Mouse (Mus musculus) testis, postnatal 14 days (tissue): ENCODE measurements around the gene Pikfyve.
"Not testable (repeated sequence)": the region's sequence is repeated elsewhere in the genome, so short reads cannot be mapped to it uniquely, and the experiment has no call there.

Experiments used
- DNase-seq: peaks from one replicate; pipeline ENCODE4 v3.0.0; 2021; ENCODE audit warnings: low spot score

Gene Pikfyve

DNA sequence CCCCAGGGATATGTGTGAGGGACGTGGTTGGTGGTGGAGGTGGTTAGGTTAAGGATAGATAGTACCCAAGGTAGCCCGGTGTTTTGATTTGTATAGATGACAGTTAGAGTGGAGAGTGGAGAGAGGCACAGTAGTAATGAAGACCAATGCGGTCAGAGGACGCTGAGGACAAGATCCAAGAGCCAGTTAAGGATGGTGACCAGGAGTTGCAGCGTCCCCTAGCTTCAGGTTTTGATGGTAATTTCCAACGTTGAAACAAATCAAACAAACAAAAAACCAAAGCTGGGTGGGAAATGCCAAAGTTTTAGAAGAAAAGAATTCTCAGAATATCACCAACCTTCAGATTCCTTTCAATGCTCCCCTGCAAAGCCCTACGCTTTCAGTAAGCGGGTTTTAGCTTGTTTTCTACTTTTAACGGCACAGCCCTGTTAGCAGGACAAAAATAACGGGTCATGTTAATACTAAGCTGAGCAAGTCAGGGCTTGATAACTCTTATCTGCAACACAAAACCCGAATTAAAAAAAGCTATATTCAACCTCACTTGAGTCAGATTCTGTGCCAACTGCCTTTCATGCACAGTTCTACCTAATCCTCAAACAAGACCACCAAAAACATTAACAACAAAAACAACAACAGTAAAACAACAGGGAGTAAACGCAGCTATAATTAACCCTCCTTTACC lies 818 bp upstream of the Pikfyve start:
- DNase-seq, result no peak

DNA sequence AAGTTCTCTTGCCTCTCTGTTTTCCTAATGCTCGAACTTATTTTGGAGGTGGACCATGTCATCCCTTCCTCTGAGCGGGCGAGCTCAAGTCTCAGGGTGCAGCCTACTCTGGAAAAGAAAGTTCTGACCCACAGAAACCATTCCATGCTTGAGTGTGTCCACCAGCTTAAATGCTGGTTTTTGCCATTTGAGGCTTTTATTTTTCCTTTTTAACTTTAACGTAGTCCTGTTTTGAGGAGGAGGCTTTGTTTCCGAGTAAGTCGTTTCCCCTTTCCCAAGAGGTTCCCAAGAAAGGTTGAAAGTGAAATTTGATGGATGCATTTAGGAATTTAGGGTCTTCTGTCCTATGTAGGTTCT lies 569 bp downstream of the Pikfyve start:
- DNase-seq, result no peak

DNA sequence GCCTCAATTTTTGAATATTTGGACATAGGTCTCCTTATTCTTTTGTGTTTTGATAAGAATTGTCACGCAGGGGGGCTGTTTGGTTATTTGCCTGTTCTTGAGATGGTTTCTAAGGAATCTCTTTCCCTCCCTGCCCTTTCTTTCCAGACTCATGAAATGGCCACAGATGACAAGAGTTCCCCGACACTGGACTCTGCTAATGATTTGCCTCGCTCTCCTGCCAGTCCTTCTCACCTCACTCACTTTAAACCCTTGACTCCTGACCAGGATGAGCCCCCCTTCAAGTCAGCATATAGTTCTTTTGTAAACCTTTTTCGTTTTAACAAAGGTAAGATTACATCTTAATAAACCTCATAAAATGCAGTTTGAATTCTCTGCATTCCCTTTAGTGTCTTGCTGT lies 3.7 kb downstream of the Pikfyve start:
- DNase-seq, result no peak

DNA sequence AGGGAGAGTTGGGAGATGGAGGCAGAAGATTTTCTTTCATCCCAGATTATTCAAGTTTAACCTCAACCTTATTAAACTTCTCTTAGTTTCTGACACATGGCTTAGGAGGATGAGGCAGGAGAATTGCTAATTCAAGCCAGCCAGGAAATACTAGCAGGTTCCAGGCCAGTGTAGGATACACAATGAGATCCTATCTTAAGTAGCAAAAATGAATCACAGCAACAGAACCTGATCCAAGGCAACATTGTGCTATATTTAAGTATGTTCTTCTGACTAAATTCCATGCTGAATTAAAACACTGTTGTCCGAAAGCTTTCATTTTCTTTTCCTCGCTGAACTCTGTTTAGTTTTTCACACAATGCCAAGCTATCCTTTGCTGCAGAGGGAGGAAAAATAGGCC lies 6.7 kb downstream of the Pikfyve start:
- DNase-seq, result no peak

DNA sequence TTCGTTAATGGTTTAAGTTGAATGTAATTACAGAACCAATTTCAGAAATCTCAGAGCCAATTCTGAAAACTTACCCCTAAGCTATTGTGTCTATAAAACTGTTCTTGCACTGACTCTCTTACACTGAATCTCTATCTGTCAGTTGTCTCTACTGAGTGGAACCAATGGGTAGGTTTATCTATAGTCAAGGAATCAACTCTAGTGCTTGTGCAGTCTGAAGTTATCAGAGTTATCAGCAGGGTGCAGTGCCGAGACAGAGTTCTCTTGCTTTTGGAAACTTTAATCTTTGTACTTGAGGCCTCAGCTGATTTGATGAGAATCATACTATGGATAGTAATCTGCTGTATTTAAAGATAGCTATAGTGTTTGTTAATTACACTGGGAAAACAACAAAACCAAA lies 11.9 kb downstream of the Pikfyve start:
- no peak for DNase-seq

DNA sequence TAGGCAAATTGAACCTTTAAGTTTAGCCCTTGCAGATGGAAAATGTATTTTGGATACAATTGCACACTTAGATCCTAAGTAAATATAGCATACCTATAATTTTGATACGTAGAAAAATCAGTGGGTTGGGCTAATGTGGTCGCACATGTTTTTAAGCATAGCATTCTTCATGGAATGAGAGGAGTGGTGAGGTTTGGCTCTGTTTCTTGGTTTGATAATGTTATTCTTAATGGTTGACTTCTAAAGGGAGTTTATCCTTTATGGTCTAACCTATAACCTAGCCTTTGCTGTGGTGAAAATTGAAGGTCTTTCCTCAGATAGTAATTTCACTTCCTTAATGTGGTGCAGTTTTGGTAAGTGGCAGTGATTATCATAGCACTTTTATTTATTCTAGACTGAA lies 12.4 kb downstream of the Pikfyve start:
- DNase-seq, result no peak

DNA sequence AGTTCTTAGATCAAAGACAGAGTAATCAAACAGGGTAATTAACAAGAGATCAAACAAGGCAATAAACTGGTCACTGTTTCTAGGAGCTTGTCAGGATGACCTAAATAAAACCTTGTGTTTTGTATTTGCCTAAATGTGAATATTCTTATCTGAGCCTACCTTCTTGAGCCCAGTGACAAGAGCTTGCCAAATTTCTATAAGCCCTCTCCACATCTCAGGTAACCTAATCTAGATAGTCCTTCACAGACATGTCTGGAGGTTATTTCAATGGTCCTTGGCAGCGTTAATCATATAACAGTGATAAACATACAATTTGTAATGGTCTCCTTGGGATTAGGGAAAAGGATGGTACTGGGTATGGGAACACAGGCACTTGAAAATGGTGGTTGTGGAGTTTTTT lies 17.8 kb downstream of the Pikfyve start:
- DNase-seq, result no peak

DNA sequence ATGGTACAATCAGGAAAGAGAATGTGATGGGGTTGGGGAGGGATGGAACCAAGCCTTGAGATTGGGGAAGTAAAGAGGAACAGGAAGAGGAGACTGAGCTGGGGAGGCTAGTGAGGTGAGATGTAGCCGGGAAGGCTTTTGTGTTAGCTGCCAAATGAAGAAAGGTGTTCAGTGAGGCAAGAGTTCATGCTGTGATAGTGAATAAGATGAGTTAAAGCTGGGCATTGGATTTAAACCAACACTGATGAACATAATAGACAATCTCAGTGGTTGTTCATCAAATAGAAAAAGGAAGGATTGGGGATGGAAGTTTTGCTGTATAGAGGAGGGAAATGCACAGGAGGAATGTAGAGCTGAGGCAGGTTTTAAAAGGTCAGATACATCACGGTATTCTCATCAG lies 26.7 kb downstream of the Pikfyve start:
- no peak for DNase-seq

DNA sequence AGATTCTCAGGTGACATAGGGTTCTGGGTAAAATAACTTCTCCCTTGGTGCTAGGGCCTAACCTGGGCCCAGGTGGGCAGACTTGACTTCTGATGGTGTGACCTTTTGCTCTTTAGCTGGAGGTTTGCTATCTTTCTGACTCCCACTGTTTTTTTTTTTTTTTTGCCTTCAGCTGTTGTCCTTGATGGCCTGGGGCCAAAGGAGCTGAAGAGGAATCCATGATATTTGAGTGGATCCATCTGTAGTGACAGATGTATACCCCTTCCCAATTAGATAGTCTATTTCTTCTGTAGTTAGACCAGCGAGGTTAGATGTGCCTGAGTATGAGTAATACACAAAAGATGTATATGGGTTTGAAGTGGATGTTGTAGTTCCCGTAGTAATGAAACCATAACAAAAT lies 31.1 kb downstream of the Pikfyve start:
- no peak for DNase-seq

DNA sequence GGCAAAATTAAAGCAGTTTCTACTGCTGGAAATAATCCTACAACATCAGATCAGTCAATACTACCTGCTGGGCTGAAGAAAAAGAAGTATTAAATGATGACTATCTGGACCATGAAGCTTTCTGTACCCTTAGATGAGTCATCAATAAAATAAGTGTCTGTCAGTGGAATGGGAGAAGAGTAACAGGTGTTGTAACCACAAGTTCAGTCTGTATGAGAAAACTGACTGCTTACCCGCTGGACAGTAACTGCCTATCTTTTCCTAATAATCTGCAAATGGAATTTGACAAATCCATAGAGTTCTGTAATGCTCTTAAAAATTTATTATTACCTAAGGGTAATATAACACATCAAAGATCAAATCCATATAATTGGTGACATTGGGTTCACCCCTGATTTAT lies 31.5 kb downstream of the Pikfyve start:
- DNase-seq, result no peak

DNA sequence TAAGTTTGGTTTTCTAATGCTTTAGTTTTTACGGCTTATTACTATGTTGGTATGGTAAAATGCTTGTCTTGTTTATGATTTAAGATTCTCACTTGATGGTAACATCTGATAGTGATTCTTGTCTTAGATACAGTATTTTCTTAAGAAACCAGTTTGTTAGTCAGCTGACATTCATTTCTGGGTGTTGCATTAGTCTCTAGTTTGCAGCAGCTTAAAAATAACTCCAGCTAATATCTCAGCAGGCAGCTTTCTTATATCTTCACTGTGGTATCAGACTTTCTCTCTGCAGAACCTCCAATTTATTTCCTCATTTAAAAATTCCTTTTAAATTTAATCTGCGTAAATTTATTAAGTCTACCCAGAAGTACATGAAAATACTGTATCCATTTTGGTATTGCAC lies 37.2 kb downstream of the Pikfyve start:
- DNase-seq, result no peak

DNA sequence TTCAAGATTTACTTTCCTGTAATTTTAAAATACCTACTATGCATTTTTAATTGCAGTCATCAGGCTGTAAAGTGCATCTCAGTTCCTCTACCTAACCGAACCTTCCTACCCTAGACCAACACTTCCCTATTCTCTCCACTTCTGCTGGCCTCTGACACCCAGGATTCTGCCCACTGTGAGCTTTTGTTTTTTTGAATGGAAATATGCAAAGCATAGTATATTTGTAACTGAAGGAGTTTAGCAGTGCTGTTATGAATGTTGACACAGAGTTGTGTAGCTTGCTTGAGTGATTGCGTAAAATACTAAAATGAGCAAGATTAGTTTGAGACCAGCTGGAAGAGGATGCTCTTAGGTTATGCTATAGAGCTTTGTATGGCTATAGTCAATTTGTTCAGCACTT lies 41.2 kb downstream of the Pikfyve start:
- no peak for DNase-seq

DNA sequence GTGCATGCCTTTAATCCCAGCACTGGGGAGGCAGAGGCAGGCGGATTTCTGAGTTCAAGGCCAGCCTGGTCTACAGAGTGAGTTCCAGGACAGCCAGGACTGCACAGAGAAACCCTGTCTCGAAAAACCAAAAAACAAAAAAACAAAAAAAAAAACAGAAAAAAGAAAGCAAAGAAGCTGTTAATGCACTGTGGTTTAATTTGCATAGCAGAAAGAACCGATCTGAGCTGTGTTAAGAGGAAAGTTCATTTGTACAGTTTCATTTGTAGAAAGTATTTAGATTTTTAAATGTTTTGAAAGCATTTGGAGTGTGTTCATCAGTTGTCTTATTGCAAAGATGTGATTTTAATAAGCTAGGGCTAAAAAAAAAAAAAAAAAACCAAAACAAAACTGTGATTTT lies 43.3 kb downstream of the Pikfyve start:
- DNase-seq, result not testable (repeated sequence)

DNA sequence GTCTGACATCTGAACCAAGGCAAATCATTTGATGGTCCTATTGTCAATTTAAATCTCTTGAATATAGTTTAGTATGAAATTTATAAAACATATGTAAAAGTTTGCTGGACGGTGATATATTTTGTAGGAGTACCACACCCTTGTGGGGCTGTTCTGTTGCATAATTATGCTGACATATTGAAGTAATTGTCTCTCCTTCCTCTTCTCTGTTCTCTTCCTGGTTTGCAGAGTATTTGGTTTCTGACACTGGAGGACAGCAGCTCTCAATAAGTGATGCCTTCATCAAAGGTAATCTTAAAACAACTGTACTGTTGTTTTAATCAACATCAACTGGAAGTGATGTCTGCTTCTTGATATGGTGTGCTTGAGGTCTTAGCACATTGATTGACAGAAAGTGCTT lies 44.1 kb downstream of the Pikfyve start:
- no peak for DNase-seq

DNA sequence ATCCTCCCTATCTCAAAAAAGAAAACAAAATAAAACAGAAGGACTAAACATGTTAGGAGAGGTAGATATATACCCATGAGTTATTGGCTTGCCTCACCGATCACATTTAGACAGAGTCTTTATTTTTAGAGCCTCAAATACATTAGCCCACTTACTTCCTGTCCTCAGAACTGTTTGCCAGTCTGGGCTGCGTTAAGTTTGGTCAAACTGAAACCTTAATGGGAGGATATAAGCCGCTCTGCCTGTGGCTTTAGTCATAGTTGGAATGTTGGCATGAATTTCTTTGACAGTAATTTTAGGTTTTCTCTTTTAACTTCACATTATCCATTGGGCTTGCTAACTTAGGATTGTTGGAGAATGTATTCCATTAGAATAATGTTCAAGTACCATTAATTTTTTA lies 51.2 kb downstream of the Pikfyve start:
- no peak for DNase-seq

DNA sequence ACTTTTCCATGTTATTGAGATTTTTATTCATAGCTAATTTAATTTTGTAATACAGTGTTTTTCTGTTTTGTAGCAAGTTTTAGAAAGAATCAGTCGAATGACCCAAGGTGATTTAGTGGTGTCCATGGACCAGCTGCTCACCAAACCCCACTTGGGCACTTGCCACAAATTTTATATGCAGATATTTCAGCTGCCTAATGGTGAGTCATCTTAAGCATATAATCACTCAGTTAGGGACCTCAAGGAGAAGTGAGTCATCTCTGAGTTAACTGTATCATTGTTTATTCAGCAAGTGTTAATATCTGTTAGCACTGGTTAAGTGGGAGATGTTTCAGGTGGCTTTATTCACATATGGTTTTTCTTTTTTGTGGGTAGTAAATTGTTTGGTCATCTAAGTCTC lies 59.2 kb downstream of the Pikfyve start:
- DNase-seq, result no peak

DNA sequence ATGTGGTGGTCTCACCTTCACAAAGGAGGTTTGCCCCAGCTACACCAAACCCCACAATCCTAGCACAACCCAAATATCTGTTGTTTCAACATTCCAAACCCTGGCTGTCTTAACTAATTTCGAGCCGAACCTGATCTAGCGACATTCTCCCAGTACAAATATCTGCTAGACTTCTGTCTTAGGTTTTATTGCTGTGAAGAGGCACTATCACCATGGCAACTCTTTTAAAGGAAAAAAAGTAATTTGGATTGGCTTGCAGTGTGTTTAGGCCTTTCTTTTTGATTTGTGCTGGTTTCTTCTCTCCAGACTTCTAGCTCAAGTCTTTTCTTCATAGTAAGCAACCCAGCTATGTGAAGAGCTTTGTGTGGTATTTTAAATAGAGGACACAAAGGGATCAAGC lies 94.0 kb downstream of the Pikfyve start:
- no peak for DNase-seq

DNA sequence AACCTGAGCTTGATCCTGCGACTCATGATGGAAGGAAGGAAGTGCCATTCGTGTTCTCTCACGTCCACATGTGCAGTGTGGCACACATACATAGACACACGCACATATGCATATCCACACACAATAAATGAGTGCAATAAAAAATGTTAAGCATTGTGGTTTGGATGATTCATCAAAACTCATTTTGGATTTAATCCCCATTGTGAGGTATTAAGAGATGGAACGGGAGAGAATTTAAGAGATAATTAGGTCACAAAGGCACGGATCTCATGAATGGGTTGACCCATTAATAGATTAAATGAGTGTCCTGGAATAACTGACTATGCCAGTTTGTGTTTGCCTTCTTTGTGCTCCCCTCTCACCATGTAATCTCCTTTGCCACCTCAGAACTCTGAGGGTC lies 95.3 kb downstream of the Pikfyve start, which contains the start of gene Pth2r:
Gene Pth2r (plus strand): TSS at position 301 of the 400 bp plus-strand sequence.
- DNase-seq, result no peak

DNA sequence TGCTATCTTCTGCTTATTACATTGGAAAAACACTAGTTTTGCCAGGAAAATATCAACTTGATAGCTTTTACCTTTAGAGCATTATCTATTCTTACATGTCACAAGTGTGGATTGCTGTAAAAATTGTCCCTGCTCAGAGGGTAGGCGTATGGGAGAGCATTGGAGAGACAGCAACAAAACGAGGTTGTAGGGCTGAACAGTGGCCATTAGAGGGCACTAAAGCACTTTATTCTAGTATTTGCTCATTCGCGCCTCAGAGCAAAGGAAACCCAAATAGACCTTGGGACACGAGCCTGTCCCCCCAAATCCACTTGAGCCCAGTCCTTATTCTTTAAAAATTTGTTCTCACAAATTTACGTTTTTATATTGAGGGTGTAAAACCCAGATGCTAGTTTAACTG lies 96.3 kb downstream of the Pikfyve start:
- no peak for DNase-seq

DNA sequence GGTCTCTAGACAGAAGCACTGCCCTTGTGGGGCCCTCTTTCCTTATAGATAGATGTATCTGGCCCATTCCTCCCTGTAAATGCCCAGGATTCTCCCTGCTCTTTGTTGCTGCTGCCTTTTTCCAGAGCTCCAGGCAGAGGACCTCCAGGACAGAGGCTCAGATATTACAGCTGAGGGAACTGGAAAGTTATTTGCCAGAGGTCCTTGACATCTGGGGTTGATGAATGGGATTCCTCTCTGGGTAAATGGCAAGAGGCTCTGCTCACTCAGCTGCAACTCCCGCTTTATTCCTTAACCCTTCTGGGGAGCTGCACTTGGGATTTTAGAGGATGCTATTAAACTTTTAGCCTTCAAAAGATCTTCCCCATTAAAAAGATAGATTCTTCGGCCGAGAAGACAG lies 122.0 kb downstream of the Pikfyve start:
- no peak for DNase-seq

DNA sequence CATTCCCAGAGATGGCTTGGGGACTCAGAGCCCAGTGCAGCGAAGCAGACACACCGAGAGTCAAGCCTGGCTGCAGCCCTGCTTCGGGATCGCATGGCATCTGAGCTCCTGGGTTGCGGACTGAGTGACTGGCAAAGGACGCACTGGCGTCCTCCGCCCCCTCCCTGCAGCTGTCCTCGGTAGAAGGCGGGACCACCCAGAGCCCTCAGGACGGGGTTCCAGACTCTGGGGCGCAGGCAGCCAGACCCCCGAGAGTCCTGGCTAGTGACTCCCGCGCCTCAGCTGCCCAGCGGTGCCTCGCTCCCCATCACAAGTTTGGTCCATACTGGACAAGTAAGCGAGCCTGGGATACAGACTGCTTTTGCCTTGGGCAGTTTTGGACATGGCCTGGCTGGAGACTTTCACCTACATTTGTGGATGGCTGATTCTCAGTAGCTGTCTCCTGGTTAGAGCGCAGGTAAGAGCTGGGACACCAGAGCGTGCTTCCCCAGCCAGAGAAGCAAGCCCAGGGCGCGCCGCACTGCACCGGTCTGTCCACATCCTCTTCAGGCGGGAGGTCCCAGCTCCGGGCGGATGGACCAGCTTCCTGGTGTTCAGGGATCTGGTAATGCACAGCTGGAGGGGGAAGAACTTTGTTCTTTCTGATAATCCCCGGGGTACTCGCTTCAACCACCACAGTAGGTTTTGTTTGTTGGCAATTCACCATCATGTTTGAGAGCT lies 124.9 kb downstream of the Pikfyve start:
- no peak for DNase-seq

DNA sequence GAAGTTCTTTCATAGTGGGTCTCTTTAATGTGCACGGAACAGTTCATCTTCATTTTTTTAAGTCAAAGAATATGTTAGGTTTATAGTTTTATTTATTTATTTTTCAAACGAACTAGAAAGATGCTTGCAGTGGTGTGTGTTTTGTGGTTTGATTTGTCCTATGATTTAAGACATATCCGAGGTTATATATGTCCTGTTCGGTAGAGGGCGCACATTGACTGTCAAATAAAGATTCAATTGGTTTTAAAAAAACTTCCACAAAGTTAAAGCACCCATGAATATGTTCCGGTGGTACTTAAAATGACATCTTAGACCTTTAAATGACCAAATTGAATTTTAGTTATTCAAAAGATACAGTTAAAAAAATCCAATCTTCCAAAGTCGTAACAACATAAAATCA lies 125.6 kb downstream of the Pikfyve start:
- no peak for DNase-seq

DNA sequence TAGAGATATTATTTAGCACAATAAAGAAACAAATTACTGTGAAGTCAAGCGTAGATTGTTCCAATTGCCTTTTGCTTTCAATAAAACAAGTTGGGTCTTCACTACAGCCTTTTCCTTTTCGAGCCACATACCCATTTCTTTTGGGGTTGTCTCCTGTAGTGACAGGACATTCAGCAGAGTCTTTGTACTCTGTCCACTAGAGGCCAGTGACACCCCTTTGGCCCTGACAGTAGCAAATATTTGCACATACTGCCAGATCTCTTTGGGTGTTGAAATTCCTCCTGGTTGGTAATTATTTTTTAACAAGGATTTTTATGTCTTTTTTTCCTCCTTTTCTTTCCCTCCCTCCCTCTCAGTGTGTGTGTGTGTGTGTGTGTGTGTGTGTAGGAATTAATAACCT lies 126.4 kb downstream of the Pikfyve start:
- no peak for DNase-seq
